7 mouse cellular contexts compared by ENCODE assay signal in the genomic region with DNA sequence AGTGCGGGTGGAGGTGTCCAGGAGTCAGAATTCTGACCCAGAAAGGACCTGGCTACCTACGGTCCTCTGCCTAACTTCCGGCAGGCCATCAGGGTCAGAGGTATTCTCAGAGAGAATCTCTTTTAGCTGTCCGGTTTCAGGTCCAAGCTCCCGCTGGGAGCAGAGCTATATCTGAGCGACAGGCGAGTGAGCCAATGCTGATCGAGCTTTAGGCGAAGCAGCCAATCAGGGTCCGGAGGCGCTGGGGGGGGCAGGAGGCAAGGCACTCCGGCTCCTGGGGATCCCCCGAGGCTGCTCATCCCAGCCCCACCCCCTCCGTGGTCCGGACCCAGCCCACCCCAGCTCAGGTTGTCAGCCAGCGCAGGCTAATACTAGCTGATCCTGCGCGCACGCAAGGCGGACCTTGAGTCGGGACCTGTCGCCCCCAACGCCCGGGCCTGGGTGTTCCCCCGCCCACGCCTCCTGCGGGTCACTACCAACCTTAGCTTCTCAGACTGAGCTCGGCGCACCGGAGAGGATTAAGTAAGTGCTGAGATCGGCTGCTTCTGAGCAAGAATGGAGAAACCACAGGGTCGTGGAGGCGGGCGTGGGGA. TPM values are rescaled to one million over a fixed set of nuclear protein-coding genes. Genes with fewer than 3 reads are reported as not detected.
DNase-seq lines count a peak whose midpoint lies in the region; ATAC-seq lines count a peak whose summit lies in the region.

TSS of gene 6430571L13Rik (plus strand) at position 336 of the 593 bp plus-strand sequence.

- H3K27ac ChIP-seq in limb, embryonic 10.5 days: peak within 1 kb of the TSS; percentile 59
- H3K27ac ChIP-seq in midbrain, embryonic 13.5 days: peak within 1 kb of the TSS; percentile 55; the same call in 1 of the 2 replicates

- under 1% methylated on average over 34 of the region's 34 CpGs for WGBS in limb, embryonic 10.5 days
- under 1% methylated on average over 34 of the region's 34 CpGs for WGBS in midbrain, embryonic 13.5 days

- peak within 1 kb of the TSS; percentile 69 for H3K4me2 ChIP-seq in midbrain, embryonic 13.5 days (replicated peaks)

- peaks cover 27% of the 10 kb centered on the region for H3K4me1 ChIP-seq in limb, embryonic 10.5 days
- H3K4me1 ChIP-seq in midbrain, embryonic 13.5 days (replicated peaks): peaks cover 43% of the 10 kb centered on the region

- peak within 1 kb of the TSS; percentile 80 for H3K9ac ChIP-seq in midbrain, embryonic 13.5 days (replicated peaks)

- H3K36me3 ChIP-seq in limb, embryonic 10.5 days: no peaks in the 10 kb centered on the region
- no peaks in the 10 kb centered on the region for H3K36me3 ChIP-seq in midbrain, embryonic 13.5 days

- peak; percentile 97 for DNase-seq in adrenal gland, adult 2 months
- DNase-seq in embryo, embryonic 11 days: peak; percentile 95
- peak; percentile 94 for DNase-seq in kidney, adult 11 months
- DNase-seq in limb, embryonic 10.5 days (ENCODE audit: low spot score): peak; percentile 92
- peak; percentile 33 for DNase-seq in spleen, adult 12 weeks (ENCODE audit: low spot score)

- peak within 1 kb of the TSS; percentile 71 for H3K4me3 ChIP-seq in limb, embryonic 10.5 days
- H3K4me3 ChIP-seq in midbrain, embryonic 13.5 days (replicated peaks): peak within 1 kb of the TSS; percentile 65

- H3K27me3 ChIP-seq in limb, embryonic 10.5 days (ENCODE audit: low read depth, poor library complexity, severe bottlenecking): peaks cover 34% of the 10 kb centered on the region
- peaks cover 12% of the 10 kb centered on the region; the same call in 1 of the 2 replicates for H3K27me3 ChIP-seq in midbrain, embryonic 13.5 days

- H3K9me3 ChIP-seq in limb, embryonic 10.5 days (replicated peaks): no peaks in the 10 kb centered on the region
- H3K9me3 ChIP-seq in midbrain, embryonic 13.5 days: no peaks in the 10 kb centered on the region

- peak; percentile 79 for ATAC-seq in granulocyte monocyte progenitor cell, adult 5-6 weeks (replicated peaks; ENCODE audit: poor library complexity, severe bottlenecking)
- peak; percentile 92 for ATAC-seq in midbrain, embryonic 13.5 days

RNA-seq across cellular contexts. Expression of gene 6430571L13Rik, which starts in this region (rescaled TPM):
- total RNA-seq in adrenal gland, adult 2 months (2021): 1 to 10 TPM in 1 of 2 experiments, under 1 TPM in 1; 0.69 to 1.9 TPM
- polyA plus RNA-seq in adrenal gland, adult 2 months (2012; rRNA removed): 1.3 and 1.4 TPM in 2 replicates
- total RNA-seq in granulocyte monocyte progenitor cell, adult 5-6 weeks (2014; fragmentation: Nextera tagmentation): not detected in 2 replicates
- total RNA-seq in granulocyte monocyte progenitor cell, adult 5-6 weeks (2017): not detected in 2 replicates
- 0.72 and 0.74 TPM in 2 replicates for polyA plus RNA-seq in limb, embryonic 10.5 days (2016; fragmentation: Nextera tagmentation; extraction: Ambion mirVana)
- 6.4 and 8.2 TPM in 2 replicates for polyA plus RNA-seq in midbrain, embryonic 13.5 days (2015; fragmentation: Nextera tagmentation; extraction: Ambion mirVana)

Comparison
In these comparisons a context has a peak if more than half of its experiments do, and no peak if none do; other contexts are left out.
1. Peak in every context shown above with its lines: DNase-seq, ATAC-seq, H3K4me3 ChIP-seq and H3K27ac ChIP-seq.
2. Peak in ATAC-seq in granulocyte monocyte progenitor cell, adult 5-6 weeks; RNA of the gene not detected or under 1 TPM.
3. Peak in DNase-seq, H3K4me3 ChIP-seq and H3K27ac ChIP-seq in limb, embryonic 10.5 days; RNA of the gene not detected or under 1 TPM.
4. DNase-seq: peak in every context shown above with its lines; median percentile 97 in adrenal gland, adult 2 months; 95 in embryo, embryonic 11 days; 94 in kidney, adult 11 months; 92 in limb, embryonic 10.5 days; 33 in spleen, adult 12 weeks.